ENCODE assay signal across 12 mouse cellular contexts in genomic region chr16:49753318-49753717, GRCm38 (mm10). TPM values are rescaled to one million over a fixed set of nuclear protein-coding genes. Genes with fewer than 3 reads are reported as not detected.
DNase-seq lines count a peak whose midpoint lies in the region; ATAC-seq and TF ChIP-seq lines count a peak whose summit lies in the region.
"Had no signal": no experiment of that assay in that cellular context is flagged by ENCODE, and none has a peak within 500 bp of the region (broad histone marks: within the 10 kb centered on the region; RNA-seq: fewer than 3 reads in every experiment).

No protein-coding gene starts in this region.

- WGBS in stomach, embryonic 14.5 days, result 66% methylated on average over 3 of the region's 3 CpGs
- 59% methylated on average over 3 of the region's 3 CpGs for WGBS in stomach, postnatal 0 days
- 7% methylated on average over 3 of the region's 3 CpGs for WGBS in forebrain, embryonic 14.5 days

- no peaks in the 10 kb centered on the region for H3K36me3 ChIP-seq in stomach, embryonic 14.5 days (ENCODE audit: control insufficient read depth, insufficient read depth, low read length)
- H3K36me3 ChIP-seq in stomach, postnatal 0 days (ENCODE audit: control insufficient read depth, insufficient read depth, low read length), result no peaks in the 10 kb centered on the region
- H3K36me3 ChIP-seq in forebrain, embryonic 14.5 days (ENCODE audit: control insufficient read depth, insufficient read depth, low read length), result no peaks in the 10 kb centered on the region
- H3K36me3 ChIP-seq: heart, embryonic 13.5 days; liver, embryonic 15.5 days had no signal

- H3K27ac ChIP-seq in stomach, embryonic 14.5 days (ENCODE audit: low read length), result no peak overlapping the region
- H3K27ac ChIP-seq in stomach, postnatal 0 days (replicated peaks), result no peak overlapping the region
- H3K27ac ChIP-seq in forebrain, embryonic 14.5 days (ENCODE audit: low read depth, low read length), result peak overlapping the region; percentile 39
- H3K27ac ChIP-seq: heart, embryonic 13.5 days; liver, embryonic 15.5 days had no signal

- ATAC-seq in stomach, embryonic 14.5 days (ENCODE audit: insufficient number of reproducible peaks, insufficient read depth, low FRiP score, low read depth), result 0 out of 2 replicates have a peak, but pooled peaks have one; percentile 49
- no peak for ATAC-seq in stomach, postnatal 0 days (ENCODE audit: low FRiP score, low TSS enrichment)
- ATAC-seq in forebrain, embryonic 14.5 days, result peak; percentile 71; the same call in 1 of the 2 replicates
- ATAC-seq in megakaryocyte-erythroid progenitor cell, adult 5-6 weeks (replicated peaks; ENCODE audit: low FRiP score, low TSS enrichment, poor library complexity, severe bottlenecking), result no peak
- ATAC-seq: inflammation-experienced regulatory T-cells, adult 6 months had no signal

- no peaks in the 10 kb centered on the region for H3K27me3 ChIP-seq in stomach, embryonic 14.5 days (ENCODE audit: control insufficient read depth, insufficient read depth, low read length)
- H3K27me3 ChIP-seq in stomach, postnatal 0 days (ENCODE audit: control insufficient read depth, insufficient read depth, low read length), result no peaks in the 10 kb centered on the region
- no peaks in the 10 kb centered on the region for H3K27me3 ChIP-seq in forebrain, embryonic 14.5 days (replicated peaks; ENCODE audit: control insufficient read depth, insufficient read depth, low read length)
- H3K27me3 ChIP-seq: heart, embryonic 13.5 days; liver, embryonic 15.5 days had no signal

- no peak overlapping the region for H3K9ac ChIP-seq in stomach, embryonic 14.5 days (replicated peaks; ENCODE audit: low read depth, low read length)
- no peak overlapping the region for H3K9ac ChIP-seq in stomach, postnatal 0 days (ENCODE audit: low read length)
- H3K9ac ChIP-seq in forebrain, embryonic 14.5 days (ENCODE audit: low read length), result no peak overlapping the region; the same call in 1 of the 2 replicates
- H3K9ac ChIP-seq: heart, embryonic 13.5 days; liver, embryonic 15.5 days had no signal

- no peak overlapping the region for H3K4me3 ChIP-seq in stomach, embryonic 14.5 days (ENCODE audit: low read depth, low read length)
- H3K4me3 ChIP-seq in stomach, postnatal 0 days (ENCODE audit: low read depth, low read length), result no peak overlapping the region
- H3K4me3 ChIP-seq in forebrain, embryonic 14.5 days (ENCODE audit: low read depth, low read length), result no peak overlapping the region
- H3K4me3 ChIP-seq: heart, embryonic 13.5 days; liver, embryonic 15.5 days had no signal

- no peaks in the 10 kb centered on the region for H3K9me3 ChIP-seq in stomach, embryonic 14.5 days (ENCODE audit: control insufficient read depth, low read depth, low read length)
- no peaks in the 10 kb centered on the region for H3K9me3 ChIP-seq in stomach, postnatal 0 days (ENCODE audit: control insufficient read depth, low read length)
- no peaks in the 10 kb centered on the region for H3K9me3 ChIP-seq in forebrain, embryonic 14.5 days (replicated peaks; ENCODE audit: control insufficient read depth, low read length)
- H3K9me3 ChIP-seq: heart, embryonic 13.5 days; liver, embryonic 15.5 days had no signal

- TF ChIP-seq EP300 in stomach, postnatal 0 days (optimal IDR thresholded peaks at IDR 0.05), result no peak

- H3K4me2 ChIP-seq in stomach, embryonic 14.5 days (replicated peaks; ENCODE audit: low read depth, low read length), result no peak overlapping the region
- H3K4me2 ChIP-seq in stomach, postnatal 0 days (replicated peaks; ENCODE audit: low read depth), result no peak overlapping the region
- H3K4me2 ChIP-seq in forebrain, embryonic 14.5 days (ENCODE audit: low read length), result no peak overlapping the region
- H3K4me2 ChIP-seq: heart, embryonic 13.5 days; liver, embryonic 15.5 days had no signal

- DNase-seq in stomach, postnatal 0 days (ENCODE audit: low spot score), result no peak
- peak; percentile 56 for DNase-seq in forebrain, embryonic 14.5 days (ENCODE audit: low spot score)
- peak; percentile 43 for DNase-seq in mesoderm, embryonic 11.5 days (ENCODE audit: low read depth, low spot score)
- no peak for DNase-seq in B cell, adult 2 months
- no peak for DNase-seq in adrenal gland, adult 8-10 months
- DNase-seq in frontal cortex, postnatal 36 days (ENCODE audit: low spot score in 2 of 2), result no peak
- DNase-seq: thymus, postnatal 4 days had no signal

- H3K4me1 ChIP-seq in stomach, embryonic 14.5 days (ENCODE audit: control insufficient read depth, insufficient read depth, low read length), result no peaks in the 10 kb centered on the region
- no peaks in the 10 kb centered on the region for H3K4me1 ChIP-seq in stomach, postnatal 0 days (replicated peaks; ENCODE audit: control insufficient read depth, insufficient read depth)
- peaks cover 9% of the 10 kb centered on the region for H3K4me1 ChIP-seq in forebrain, embryonic 14.5 days (ENCODE audit: control insufficient read depth, insufficient read depth, low read length)

- TF ChIP-seq CTCF in stomach, postnatal 0 days (IDR thresholded peaks at IDR 0.05; ENCODE audit: low read depth), result no peak

RNA-seq across cellular contexts. Expression of gene Cd47, which starts 47.0 kb away (rescaled TPM):
- polyA plus RNA-seq in stomach, embryonic 14.5 days (2014; fragmentation: Nextera tagmentation; extraction: Ambion mirVana), result 66.8 and 79.1 TPM in 2 replicates
- 95.2 and 100 TPM in 2 replicates for polyA plus RNA-seq in stomach, postnatal 0 days (2015; fragmentation: Nextera tagmentation; extraction: Ambion mirVana)
- polyA plus RNA-seq in forebrain, embryonic 14.5 days (2014; fragmentation: Nextera tagmentation; extraction: Ambion mirVana), result 97.9 and 120 TPM in 2 replicates
- total RNA-seq in adrenal gland, adult 8-10 months (2022), result 100 to 1,000 TPM; 124 to 201 (median 165) TPM
- total RNA-seq in megakaryocyte-erythroid progenitor cell, adult 5-6 weeks (2014; fragmentation: Nextera tagmentation), result 237 and 252 TPM in 2 replicates
- 166 and 180 TPM in 2 replicates for total RNA-seq in megakaryocyte-erythroid progenitor cell, adult 5-6 weeks (2017)

RNA-seq across cellular contexts. Expression of gene Ift57, which starts 54.3 kb away (rescaled TPM):
- polyA plus RNA-seq in stomach, embryonic 14.5 days (2014; fragmentation: Nextera tagmentation; extraction: Ambion mirVana), result 26.9 and 28.4 TPM in 2 replicates
- 11.9 and 13.8 TPM in 2 replicates for polyA plus RNA-seq in stomach, postnatal 0 days (2015; fragmentation: Nextera tagmentation; extraction: Ambion mirVana)
- 36.6 and 38.1 TPM in 2 replicates for polyA plus RNA-seq in forebrain, embryonic 14.5 days (2014; fragmentation: Nextera tagmentation; extraction: Ambion mirVana)
- total RNA-seq in adrenal gland, adult 8-10 months (2022), result 10 to 100 TPM; 35.4 to 46.7 (median 41.2) TPM
- 6.6 and 7.8 TPM in 2 replicates for total RNA-seq in megakaryocyte-erythroid progenitor cell, adult 5-6 weeks (2014; fragmentation: Nextera tagmentation)
- 19.8 and 26.7 TPM in 2 replicates for total RNA-seq in megakaryocyte-erythroid progenitor cell, adult 5-6 weeks (2017)

Comparison
In these comparisons a context has a peak if more than half of its experiments do, and no peak if none do; other contexts are left out.
1. ATAC-seq: peak in stomach, embryonic 14.5 days (single experiment) and forebrain, embryonic 14.5 days (single experiment); none in stomach, postnatal 0 days (single experiment) and megakaryocyte-erythroid progenitor cell, adult 5-6 weeks (single experiment).
2. DNase-seq: peak in forebrain, embryonic 14.5 days (single experiment) and mesoderm, embryonic 11.5 days (single experiment); none in stomach, postnatal 0 days (single experiment), B cell, adult 2 months (0 of 2), adrenal gland, adult 8-10 months (single experiment) and frontal cortex, postnatal 36 days (0 of 2).